Mouse (Mus musculus) myocyte (in vitro differentiated cells): ENCODE measurements around the gene Gm14137.

ENCODE experiments used
- CEBPB ChIP-seq: IDR thresholded peaks from 2 replicates; pipeline ENCODE4 v1.6.1; 2011; ENCODE audit warnings: mild to moderate bottlenecking, moderate library complexity; ENCODE audit not compliant: poor library complexity, insufficient read depth, severe bottlenecking
- MAX ChIP-seq: IDR thresholded peaks from one replicate; pipeline ENCODE4 v1.6.1; 2011; ENCODE audit warnings: low read depth, mild to moderate bottlenecking, control low read depth
- MYOD1 ChIP-seq, 3 experiments: IDR thresholded peaks; one replicate each; pipeline ENCODE4 v1.6.1; 2011; ENCODE audit warnings: control low read depth in 2 of 3, low read depth in 2 of 3, mild to moderate bottlenecking in 2 of 3, moderate library complexity in 1 of 3; ENCODE audit not compliant: insufficient read length in 2 of 3, control insufficient read depth in 1 of 3
- MYOG ChIP-seq, 3 experiments: IDR thresholded peaks; one replicate each; pipeline ENCODE4 v1.6.1; 2011; ENCODE audit warnings: control low read depth in 2 of 3, low read depth in 2 of 3, mild to moderate bottlenecking in 2 of 3; ENCODE audit not compliant: insufficient read length in 2 of 3, control insufficient read depth in 1 of 3, insufficient read depth in 1 of 3
- POLR2A ChIP-seq: IDR thresholded peaks from one replicate; pipeline ENCODE4 v1.6.1; 2011; ENCODE audit warnings: low read depth, mild to moderate bottlenecking, control low read depth, moderate library complexity; ENCODE audit not compliant: insufficient read length
- POLR2AphosphoS2 ChIP-seq: IDR thresholded peaks from one replicate; pipeline ENCODE4 v1.6.1; 2011; ENCODE audit warnings: low read depth, control low read depth; ENCODE audit not compliant: insufficient read length
- REST ChIP-seq: IDR thresholded peaks from one replicate; pipeline ENCODE4 v1.6.1; 2011; ENCODE audit warnings: mild to moderate bottlenecking, control low read depth, moderate library complexity; ENCODE audit not compliant: insufficient read depth, insufficient read length
- TCF12 ChIP-seq: IDR thresholded peaks from one replicate; pipeline ENCODE4 v1.6.1; 2011; ENCODE audit warnings: mild to moderate bottlenecking, control low read depth; ENCODE audit not compliant: poor library complexity, insufficient read depth, severe bottlenecking
- TCF3 ChIP-seq: IDR thresholded peaks from one replicate; pipeline ENCODE4 v1.6.1; 2011; ENCODE audit warnings: low read depth, control low read depth; ENCODE audit not compliant: insufficient read length
- USF1 ChIP-seq: IDR thresholded peaks from one replicate; pipeline ENCODE4 v1.6.1; 2011; ENCODE audit warnings: low read depth, mild to moderate bottlenecking, control low read depth, moderate library complexity

DNA sequence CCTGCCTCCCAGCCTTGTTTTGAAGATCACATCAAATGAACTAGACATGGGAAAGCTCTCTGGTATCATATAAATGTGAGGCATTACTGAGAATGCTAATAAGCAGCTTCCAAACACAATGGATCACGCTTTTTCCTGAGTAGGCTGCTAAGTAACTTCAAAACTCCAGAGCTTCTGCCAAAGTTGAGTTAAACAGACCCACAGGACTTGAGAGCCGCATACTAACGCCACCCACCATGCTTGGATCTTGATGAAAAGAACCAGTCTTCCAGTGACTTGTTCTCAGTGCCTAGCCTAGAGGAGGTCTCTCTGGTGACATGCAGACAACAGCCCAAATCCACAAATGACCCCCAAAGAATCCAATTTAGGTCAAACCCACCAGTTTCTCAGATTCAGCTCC lies 24.6 kb downstream of the Gm14137 start:
- no peak for TF ChIP-seq TCF3
- TF ChIP-seq CEBPB, result no peak
- no peak for TF ChIP-seq POLR2A
- TF ChIP-seq POLR2AphosphoS2, result no peak
- TF ChIP-seq TCF12, result no peak
- TF ChIP-seq REST, result no peak
- no peak for TF ChIP-seq MYOG (IDR thresholded peaks at IDR 0.05; ENCODE audit: control insufficient read depth in 1 of 3, insufficient read depth in 1 of 3, insufficient read length in 2 of 3, low read depth in 2 of 3)
- TF ChIP-seq USF1, result no peak
- TF ChIP-seq MAX, result no peak
- TF ChIP-seq MYOD1 (IDR thresholded peaks at IDR 0.05; ENCODE audit: control insufficient read depth in 1 of 3, insufficient read length in 2 of 3, low read depth in 2 of 3), result no peak
